Mouse (Mus musculus): ENCODE results near the gene D130043K22Rik.
A peak's percentile ranks its signal among the peaks of the same experiment; 100 is the strongest.

DNA sequence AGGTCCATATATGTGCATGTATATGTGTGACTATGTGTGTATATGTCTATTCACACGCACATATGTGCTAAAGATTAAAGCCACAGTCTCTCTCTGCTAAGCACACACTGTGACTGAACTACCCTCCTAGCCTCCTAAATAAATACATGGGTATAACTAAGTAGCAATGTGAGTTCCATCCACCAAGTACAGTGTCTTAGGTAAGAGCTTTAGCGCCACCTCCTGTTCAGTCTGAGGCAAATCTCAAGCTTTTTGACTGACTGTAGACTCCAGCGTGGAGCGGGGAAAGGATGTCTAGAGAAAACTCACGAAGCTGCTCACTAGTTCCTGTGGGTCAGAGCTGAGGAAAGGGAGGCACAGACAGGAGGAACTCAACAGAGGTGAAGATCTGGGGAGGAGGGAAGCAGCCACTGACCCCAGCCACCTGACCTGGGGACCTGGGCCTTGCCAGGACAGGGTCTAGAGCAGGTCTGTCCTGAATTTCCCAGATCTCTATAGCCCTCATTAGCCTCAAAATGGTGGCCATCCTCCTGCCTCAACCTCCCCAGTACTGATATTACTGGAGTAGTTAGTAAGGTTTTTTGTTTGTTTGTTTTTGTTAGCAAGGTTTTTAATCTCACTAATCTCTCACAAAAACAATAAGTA lies 75.5 kb downstream of the D130043K22Rik start:
- peak; percentile 60; the same call in 1 of the 2 replicates for TF ChIP-seq CTCF (IDR thresholded peaks at IDR 0.05; ENCODE audit: extremely low read depth, insufficient read depth, insufficient read length, insufficient replicate concordance)
- no peak for TF ChIP-seq POLR2A (IDR thresholded peaks at IDR 0.05; ENCODE audit: low read depth, low read length)

Measured in spleen, adult 2 months (tissue).